Mouse (Mus musculus): ENCODE measurements around the gene Ascl4. TPM values are rescaled to one million over a fixed set of nuclear protein-coding genes. Genes with fewer than 3 reads are reported as not detected.

Ascl4 gene
- polyA plus RNA-seq, 1 experiment from 2014 or later = 0.61 TPM

- no peak overlapping the region for H3K4me3 ChIP-seq
Measured at GRCm38 (mm10) chr10:85992412-85992811, 64.9 kb downstream of the Ascl4 start.

DNA sequence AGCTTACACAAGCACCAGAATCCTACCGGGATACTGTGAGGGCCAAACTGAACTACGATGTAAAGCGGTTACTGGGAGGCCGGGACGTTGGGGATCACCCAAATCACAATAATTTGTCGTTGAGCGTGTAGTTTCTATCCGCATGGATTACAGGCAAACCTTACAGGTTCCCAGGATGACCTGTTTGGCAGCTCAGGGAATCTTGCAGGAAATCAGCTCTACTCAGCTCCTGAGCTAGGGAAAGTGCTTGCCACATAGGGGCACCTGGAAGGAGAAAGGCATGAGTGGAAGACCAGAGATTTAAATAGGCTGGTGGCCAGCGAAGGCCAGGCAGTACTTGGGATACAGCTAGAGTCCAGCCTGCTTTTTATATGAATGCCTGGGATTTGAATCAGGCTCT lies 66.4 kb downstream of the Ascl4 start:
- Histone ChIP-seq H3K36me3 (replicated peaks) (no peaks in the 10 kb centered on the region), H3K4me3 (no peak overlapping the region), H3K4me1 (no peaks in the 10 kb centered on the region), H3K27me3 (replicated peaks; ENCODE audit: low read depth, poor library complexity, severe bottlenecking) (no peaks in the 10 kb centered on the region), H3K9me3 (no peaks in the 10 kb centered on the region), H3K27ac (replicated peaks) (no peak overlapping the region)
- no peak for DNase-seq (ENCODE audit: low spot score)
- WGBS = 90% methylated on average over 9 of the region's 9 CpGs

More at GRCm38 (mm10) chr10:85992412-85992811, 64.9 kb downstream of the Ascl4 start:
- Histone ChIP-seq H3K9me3 (no peaks in the 10 kb centered on the region), H3K4me1 (no peaks in the 10 kb centered on the region), H3K27ac (replicated peaks) (no peak overlapping the region), H3K36me3 (replicated peaks) (no peaks in the 10 kb centered on the region), H3K27me3 (replicated peaks; ENCODE audit: low read depth, poor library complexity, severe bottlenecking) (no peaks in the 10 kb centered on the region)
- DNase-seq (ENCODE audit: low spot score) = no peak
- 89% methylated on average over 4 of the region's 4 CpGs for WGBS

GRCm38 (mm10) chr10:85994543-85995104 lies 67.1 kb downstream of the Ascl4 start:
- 81% methylated on average over 5 of the region's 5 CpGs for WGBS
- Histone ChIP-seq H3K4me3 (no peak overlapping the region), H3K9me3 (no peaks in the 10 kb centered on the region), H3K27ac (replicated peaks) (no peak overlapping the region), H3K4me1 (no peaks in the 10 kb centered on the region), H3K36me3 (replicated peaks) (no peaks in the 10 kb centered on the region), H3K27me3 (replicated peaks; ENCODE audit: low read depth, poor library complexity, severe bottlenecking) (no peaks in the 10 kb centered on the region)
- DNase-seq (ENCODE audit: low spot score) = no peak

Other genes with a start within 250 kb of the Ascl4 start
- gene Pwp1, start 98.2 kb upstream of the Ascl4 start, polyA plus RNA-seq (2016; fragmentation: Nextera tagmentation; extraction: Ambion mirVana) = 112 and 115 TPM in 2 replicates
- 26.2 and 28.6 TPM in 2 replicates for gene Prdm4, start 10.5 kb upstream of the Ascl4 start, polyA plus RNA-seq (2016; fragmentation: Nextera tagmentation; extraction: Ambion mirVana)
- gene Rtcb, start 30.1 kb downstream of the Ascl4 start, polyA plus RNA-seq (2016; fragmentation: Nextera tagmentation; extraction: Ambion mirVana) = 237 TPM in 2 replicates
- gene Bpifc, start 84.2 kb downstream of the Ascl4 start, polyA plus RNA-seq (2016; fragmentation: Nextera tagmentation; extraction: Ambion mirVana) = 0.08 TPM in 1 of 2 replicates, not detected in the other
- 17.8 and 19.2 TPM in 2 replicates for gene Fbxo7, start 94.3 kb downstream of the Ascl4 start, polyA plus RNA-seq (2016; fragmentation: Nextera tagmentation; extraction: Ambion mirVana)

All from embryonic facial prominence, embryonic 10.5 days (tissue).